Mouse (Mus musculus): ENCODE results near the gene Itga3. TPM values are rescaled to one million over a fixed set of nuclear protein-coding genes. Genes with fewer than 3 reads are reported as not detected.

Itga3 gene
- total and polyA plus RNA-seq, 3 experiments = not detected

- Histone ChIP-seq H3K79me2 (ENCODE audit: control insufficient read depth, insufficient read depth, low read length, poor library complexity) (no peaks in the 10 kb centered on the region), H3K4me1 (ENCODE audit: control insufficient read depth in 1 of 2, insufficient read depth in 2 of 2, low read length in 2 of 2) (no peaks in the 10 kb centered on the region), H3K27ac (ENCODE audit: control insufficient read depth, low read depth, low read length) (no peak overlapping the region), H3K36me3 (ENCODE audit: control insufficient read depth in 1 of 2, insufficient read depth in 2 of 2, low read length in 2 of 2) (no peaks in the 10 kb centered on the region), H3K27me3 (ENCODE audit: control insufficient read depth in 1 of 2, insufficient read depth in 2 of 2, low read length in 2 of 2) (no peaks in the 10 kb centered on the region), H3K4me3 (ENCODE audit: control insufficient read depth in 1 of 2, insufficient read depth in 1 of 2, low read depth in 2 of 2, low read length in 2 of 2) (no peak overlapping the region), H3K9ac (ENCODE audit: control insufficient read depth, low read depth, low read length, poor library complexity, severe bottlenecking) (no peak overlapping the region), H3K9me3 (replicated peaks; ENCODE audit: insufficient read depth, low read length) (no peaks in the 10 kb centered on the region)
- TF ChIP-seq POLR2A (IDR thresholded peaks at IDR 0.05; ENCODE audit: control insufficient read depth in 1 of 2, insufficient read depth in 1 of 2, low read depth in 1 of 2, low read length in 2 of 2, poor library complexity in 1 of 2) (no peak), MXI1 (IDR thresholded peaks at IDR 0.05; ENCODE audit: low read depth, low read length) (no peak), TAL1 (IDR thresholded peaks at IDR 0.05; ENCODE audit: low read length) (no peak), JUND (IDR thresholded peaks at IDR 0.05; ENCODE audit: low read depth, low read length) (no peak), NELFE (IDR thresholded peaks at IDR 0.05; ENCODE audit: low read depth, low read length) (no peak), TBP (IDR thresholded peaks at IDR 0.05; ENCODE audit: low read depth, low read length) (no peak), GATA1 (IDR thresholded peaks at IDR 0.05; ENCODE audit: low read depth, low read length) (no peak), KAT2A (conservative IDR thresholded peaks at IDR 0.05; ENCODE audit: low read depth, low read length) (no peak), ZMIZ1 (IDR thresholded peaks at IDR 0.05; ENCODE audit: low read depth, low read length) (no peak), USF2 (IDR thresholded peaks at IDR 0.05; ENCODE audit: borderline replicate concordance in 1 of 2, insufficient read depth in 1 of 2, low read depth in 1 of 2, low read length in 2 of 2) (no peak), E2F4 (IDR thresholded peaks at IDR 0.05; ENCODE audit: borderline replicate concordance, low read depth, low read length) (no peak), ZKSCAN1 (IDR thresholded peaks at IDR 0.05; ENCODE audit: low read depth, low read length) (no peak)
- DNase-seq (ENCODE audit: low read depth, low spot score) = no peak
These were observed 43.0 kb downstream of the Itga3 start for GRCm38 (mm10) chr11:95033617-95034016.

GRCm38 (mm10) chr11:95032945-95033344, 43.7 kb downstream of the Itga3 start:
- TF ChIP-seq GABPA (IDR thresholded peaks at IDR 0.05; ENCODE audit: low read depth, low read length) (no peak), MAFK (IDR thresholded peaks at IDR 0.05; ENCODE audit: borderline replicate concordance, low read depth, low read length) (no peak), NELFE (IDR thresholded peaks at IDR 0.05; ENCODE audit: low read depth, low read length) (no peak), ELF1 (IDR thresholded peaks at IDR 0.05; ENCODE audit: low read depth, low read length) (no peak), NRF1 (IDR thresholded peaks at IDR 0.05; ENCODE audit: insufficient read depth, low read depth, low read length, poor library complexity, severe bottlenecking) (no peak), GATA1 (IDR thresholded peaks at IDR 0.05; ENCODE audit: low read depth, low read length) (no peak), MYC (IDR thresholded peaks at IDR 0.05; ENCODE audit: low read depth, low read length) (no peak), BHLHE40 (IDR thresholded peaks at IDR 0.05; ENCODE audit: borderline replicate concordance, low read depth, low read length) (no peak), SMC3 (IDR thresholded peaks at IDR 0.05; ENCODE audit: low read depth, low read length) (no peak), E2F4 (IDR thresholded peaks at IDR 0.05; ENCODE audit: borderline replicate concordance, low read depth, low read length) (no peak), ZMIZ1 (IDR thresholded peaks at IDR 0.05; ENCODE audit: low read depth, low read length) (no peak), RCOR1 (IDR thresholded peaks at IDR 0.05; ENCODE audit: low read depth, low read length) (no peak)
- no peak overlapping the region for H3K27ac ChIP-seq (ENCODE audit: control insufficient read depth, low read depth, low read length)
- H3K36me3 ChIP-seq (ENCODE audit: control insufficient read depth in 1 of 2, insufficient read depth in 2 of 2, low read length in 2 of 2) = no peaks in the 10 kb centered on the region
- H3K4me3 ChIP-seq (ENCODE audit: control insufficient read depth in 1 of 2, insufficient read depth in 1 of 2, low read depth in 2 of 2, low read length in 2 of 2) = no peak overlapping the region
- no peaks in the 10 kb centered on the region for H3K79me2 ChIP-seq (ENCODE audit: control insufficient read depth, insufficient read depth, low read length, poor library complexity)
- no peaks in the 10 kb centered on the region for H3K4me1 ChIP-seq (ENCODE audit: control insufficient read depth in 1 of 2, insufficient read depth in 2 of 2, low read length in 2 of 2)
- no peaks in the 10 kb centered on the region for H3K27me3 ChIP-seq (ENCODE audit: control insufficient read depth in 1 of 2, insufficient read depth in 2 of 2, low read length in 2 of 2)
- no peaks in the 10 kb centered on the region for H3K9me3 ChIP-seq (replicated peaks; ENCODE audit: insufficient read depth, low read length)
- H3K9ac ChIP-seq (ENCODE audit: control insufficient read depth, low read depth, low read length, poor library complexity, severe bottlenecking) = no peak overlapping the region
- no peak for DNase-seq (ENCODE audit: low read depth, low spot score)

Measured in MEL (cell line).